Mouse (Mus musculus): ENCODE data around the gene Ufc1. TPM values are rescaled to one million over a fixed set of nuclear protein-coding genes. Genes with fewer than 3 reads are reported as not detected.
A peak's percentile ranks its signal among the peaks of the same experiment; 100 is the strongest.

Ufc1 gene
- total and polyA plus RNA-seq, 2 experiments from 2014 or later, result 96.6 to 133 TPM

DNA sequence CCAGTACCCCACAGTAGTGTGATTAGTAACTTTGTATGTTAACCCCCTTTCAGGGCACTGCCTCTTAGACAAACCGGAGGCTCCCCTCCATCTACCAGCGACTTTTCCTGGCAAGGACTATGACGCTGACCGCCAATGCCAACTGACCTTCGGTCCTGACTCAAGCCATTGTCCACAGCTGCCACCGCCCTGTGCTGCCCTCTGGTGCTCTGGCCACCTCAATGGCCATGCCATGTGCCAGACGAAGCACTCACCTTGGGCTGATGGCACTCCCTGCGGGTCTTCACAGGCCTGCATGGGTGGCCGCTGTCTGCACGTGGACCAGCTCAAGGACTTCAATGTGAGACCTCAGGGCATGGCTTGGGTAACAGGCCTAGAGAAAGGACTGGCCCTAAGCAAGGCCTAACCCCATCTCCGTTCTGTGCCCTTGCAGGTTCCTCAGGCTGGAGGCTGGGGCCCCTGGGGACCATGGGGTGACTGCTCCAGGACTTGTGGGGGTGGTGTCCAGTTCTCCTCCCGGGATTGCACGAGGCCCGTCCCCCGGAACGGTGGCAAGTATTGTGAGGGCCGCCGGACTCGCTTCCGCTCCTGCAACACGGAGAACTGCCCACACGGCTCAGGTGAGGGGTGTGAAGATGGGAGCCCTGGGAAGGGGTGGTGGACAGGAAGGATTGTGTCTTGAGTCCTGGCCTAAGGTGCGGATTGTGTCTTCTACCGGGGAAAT lies 38.6 kb downstream of the Ufc1 start:
- Histone ChIP-seq H3K4me1 (ENCODE audit: insufficient read depth) (0 out of 2 replicates have a peak, but pooled peaks cover 6% of the 10 kb centered on the region), H3K27me3 (ENCODE audit: insufficient read depth, low read length) (no peaks in the 10 kb centered on the region), H3K9me3 (ENCODE audit: low read length) (no peaks in the 10 kb centered on the region), H3K36me3 (ENCODE audit: insufficient read depth) (0 out of 2 replicates have a peak, but pooled peaks cover 6% of the 10 kb centered on the region), H3K27ac (ENCODE audit: low read depth, low read length) (no peak overlapping the region), H3K4me3 (ENCODE audit: low read depth, low read length) (no peak overlapping the region), H3K4me2 (ENCODE audit: low read depth) (no peak overlapping the region), H3K9ac (no peak overlapping the region)
- DNase-seq (no peak), ATAC-seq (no peak)
- 90% methylated on average over 24 of the region's 24 CpGs for WGBS
- no peak for TF ChIP-seq CTCF (IDR thresholded peaks at IDR 0.05; ENCODE audit: low read depth)

- no peak overlapping the region for H3K27ac ChIP-seq (ENCODE audit: low read depth, low read length)
- DNase-seq (no peak), ATAC-seq (no peak)
- no peak overlapping the region for H3K9ac ChIP-seq
- H3K27me3 ChIP-seq (ENCODE audit: insufficient read depth, low read length), result no peaks in the 10 kb centered on the region
- H3K36me3 ChIP-seq (ENCODE audit: insufficient read depth), result no peaks in the 10 kb centered on the region
- H3K4me2 ChIP-seq (ENCODE audit: low read depth), result peak overlapping the region; percentile 53; the same call in 1 of the 2 replicates
- peaks cover 15% of the 10 kb centered on the region; the same call in 1 of the 2 replicates for H3K4me1 ChIP-seq (ENCODE audit: insufficient read depth)
- no peak overlapping the region for H3K4me3 ChIP-seq (ENCODE audit: low read depth, low read length)
- no peaks in the 10 kb centered on the region for H3K9me3 ChIP-seq (ENCODE audit: low read length)
- no peak for TF ChIP-seq CTCF (IDR thresholded peaks at IDR 0.05; ENCODE audit: low read depth)
- 52% methylated on average over 17 of the region's 17 CpGs for WGBS
Measured at GRCm38 (mm10) chr1:171252415-171252814, 42.4 kb downstream of the Ufc1 start.

- 11% methylated on average over 13 of the region's 13 CpGs for WGBS
- no peaks in the 10 kb centered on the region for H3K9me3 ChIP-seq (ENCODE audit: low read length)
- H3K9ac ChIP-seq, result no peak overlapping the region; the same call in 1 of the 2 replicates
- no peak for TF ChIP-seq CTCF (IDR thresholded peaks at IDR 0.05; ENCODE audit: low read depth)
- no peak for ATAC-seq
- no peaks in the 10 kb centered on the region for H3K27me3 ChIP-seq (ENCODE audit: insufficient read depth, low read length)
- H3K4me2 ChIP-seq (ENCODE audit: low read depth), result peak overlapping the region; percentile 53
- peak overlapping the region; percentile 25 for H3K4me3 ChIP-seq (ENCODE audit: low read depth, low read length)
- no peak overlapping the region for H3K27ac ChIP-seq (ENCODE audit: low read depth, low read length)
- H3K36me3 ChIP-seq (ENCODE audit: insufficient read depth), result no peaks in the 10 kb centered on the region
- peaks cover 15% of the 10 kb centered on the region; the same call in 1 of the 2 replicates for H3K4me1 ChIP-seq (ENCODE audit: insufficient read depth)
- no peak for DNase-seq
Measured at GRCm38 (mm10) chr1:171251594-171252324, 43.1 kb downstream of the Ufc1 start.

- Histone ChIP-seq H3K4me2 (ENCODE audit: low read depth) (peak within 1 kb of the TSS; percentile 53), H3K27ac (ENCODE audit: low read depth, low read length) (peak within 1 kb of the TSS; percentile 47; the same call in 1 of the 2 replicates), H3K9ac (peak within 1 kb of the TSS; percentile 43), H3K9me3 (ENCODE audit: low read length) (no peaks in the 10 kb centered on the region), H3K36me3 (ENCODE audit: insufficient read depth) (no peaks in the 10 kb centered on the region), H3K4me3 (ENCODE audit: low read depth, low read length) (peak within 1 kb of the TSS; percentile 25), H3K4me1 (ENCODE audit: insufficient read depth) (peaks cover 15% of the 10 kb centered on the region; the same call in 1 of the 2 replicates), H3K27me3 (ENCODE audit: insufficient read depth, low read length) (no peaks in the 10 kb centered on the region)
- 13% methylated on average over 26 of the region's 26 CpGs for WGBS
- peak; percentile 68 for DNase-seq
- peak; percentile 16; the same call in 1 of the 2 replicates for ATAC-seq
- no peak for TF ChIP-seq CTCF (IDR thresholded peaks at IDR 0.05; ENCODE audit: low read depth)
Measured at GRCm38 (mm10) chr1:171250680-171251593, 43.9 kb downstream of the Ufc1 start, which contains the start of gene Ndufs2. Ndufs2 (minus strand) TSS chr1:171251388.

GRCm38 (mm10) chr1:171249913-171250600 lies 44.8 kb downstream of the Ufc1 start, which contains the start of gene Adamts4:
Adamts4 (plus strand) TSS chr1:171250421.
- peak within 1 kb of the TSS; percentile 43; the same call in 1 of the 2 replicates for H3K9ac ChIP-seq
- H3K36me3 ChIP-seq (ENCODE audit: insufficient read depth), result no peaks in the 10 kb centered on the region
- no peaks in the 10 kb centered on the region for H3K27me3 ChIP-seq (ENCODE audit: insufficient read depth, low read length)
- TF ChIP-seq CTCF (IDR thresholded peaks at IDR 0.05; ENCODE audit: low read depth), result no peak
- H3K27ac ChIP-seq (ENCODE audit: low read depth, low read length), result peak within 1 kb of the TSS; percentile 47; the same call in 1 of the 2 replicates
- peak within 1 kb of the TSS; percentile 25 for H3K4me3 ChIP-seq (ENCODE audit: low read depth, low read length)
- 10% methylated on average over 5 of the region's 5 CpGs for WGBS
- peak within 1 kb of the TSS; percentile 53 for H3K4me2 ChIP-seq (ENCODE audit: low read depth)
- DNase-seq (peak; percentile 72), ATAC-seq (peak; percentile 30; the same call in 1 of the 2 replicates)
- H3K4me1 ChIP-seq (ENCODE audit: insufficient read depth), result peaks cover 15% of the 10 kb centered on the region; the same call in 1 of the 2 replicates
- no peaks in the 10 kb centered on the region for H3K9me3 ChIP-seq (ENCODE audit: low read length)
